Mouse (Mus musculus) forebrain, embryonic 11.5 days (tissue): Measurements from ENCODE around the gene Siva1. TPM values are rescaled to one million over a fixed set of nuclear protein-coding genes. Genes with fewer than 3 reads are reported as not detected.

Source experiments
- ATAC-seq: fragments of 200-750 bp; cut with Nextera tagmentation; replicated peaks from 2 replicates; pipeline ENCODE4 v1.8.0; 2017; ENCODE audit warnings: moderate TSS enrichment; ENCODE audit not compliant: low FRiP score
- DNase-seq: peaks from one replicate; pipeline ENCODE4 v3.0.0-alpha.2; 2017; ENCODE audit warnings: low spot score
- H3K27ac ChIP-seq: fragments of 300-500 bp; sonication (generic); 2 replicates; pipeline ENCODE4 v1.5.1; 2014; ENCODE audit warnings: low read depth, low read length
- H3K27me3 ChIP-seq: fragments of 300-500 bp; sonication (generic); 2 replicates; pipeline ENCODE4 v1.6.1; 2014; ENCODE audit warnings: mild to moderate bottlenecking, low read length, mixed read lengths; ENCODE audit not compliant: control insufficient read depth, insufficient read depth
- H3K36me3 ChIP-seq: fragments of 300-500 bp; sonication (generic); 2 replicates; pipeline ENCODE4 v1.6.1; 2014; ENCODE audit warnings: mild to moderate bottlenecking, low read length, moderate library complexity, mixed read lengths; ENCODE audit not compliant: control insufficient read depth, insufficient read depth
- H3K4me1 ChIP-seq: fragments of 300-500 bp; sonication (generic); replicated peaks from 2 replicates; pipeline ENCODE4 v1.6.1; 2014; ENCODE audit warnings: low read length, mixed read lengths; ENCODE audit not compliant: control insufficient read depth, insufficient read depth
- H3K4me2 ChIP-seq: fragments of 300-500 bp; sonication (generic); 2 replicates; pipeline ENCODE4 v1.6.1; 2014; ENCODE audit warnings: low read depth, mild to moderate bottlenecking, low read length, moderate library complexity, mixed read lengths; ENCODE audit not compliant: severe bottlenecking
- H3K4me3 ChIP-seq: fragments of 300-500 bp; sonication (generic); 2 replicates; pipeline ENCODE4 v1.5.1; 2014; ENCODE audit warnings: low read depth, low read length
- H3K9ac ChIP-seq: fragments of 300-500 bp; sonication (generic); 2 replicates; pipeline ENCODE4 v1.6.1; 2014; ENCODE audit warnings: low read length
- H3K9me3 ChIP-seq: fragments of 300-500 bp; sonication (generic); 2 replicates; pipeline ENCODE4 v1.6.1; 2016; ENCODE audit warnings: low read length, mixed read lengths; ENCODE audit not compliant: control insufficient read depth
- WGBS: fragments of 180-500 bp; shearing (Covaris S2); extraction: QIAGEN DNeasy Blood & Tissue Kit; methylation state at CpG from one replicate; pipeline ENCODE4 v1.1.7; 2014; 5-methylcytosine and 5-hydroxymethylcytosine counted together
- polyA plus RNA-seq: library from polyadenylated mRNA; unstranded; fragments of >200 nt; fragmentation: Nextera tagmentation; extraction: Ambion mirVana; gene quantifications from 2 replicates; pipeline ENCODE4 v1.2.1, GENCODE M21; 2014

The Siva1 gene
- polyA plus RNA-seq, 1 experiment from 2014 or later: 227 TPM

DNA sequence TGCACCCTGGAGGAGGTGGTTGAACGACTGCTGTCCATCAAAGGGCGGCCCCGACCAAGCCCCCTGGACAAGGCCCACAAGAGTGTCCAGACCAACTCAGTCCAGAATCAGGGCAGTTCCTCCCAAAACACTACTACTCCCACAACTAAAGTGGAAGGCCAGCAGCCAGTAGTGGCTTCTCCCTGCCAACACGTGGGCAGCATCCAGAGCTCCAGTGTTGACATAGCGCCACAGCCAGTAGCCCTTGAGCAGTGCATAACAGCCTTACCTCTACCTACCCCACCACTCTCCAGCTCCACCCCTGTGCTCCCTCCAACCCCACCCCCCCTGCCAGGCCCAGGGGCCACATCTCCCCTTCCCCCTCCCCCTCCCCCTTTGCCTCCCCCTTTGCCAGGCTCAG lies 40.5 kb upstream of the Siva1 start:
- no peaks in the 10 kb centered on the region for H3K4me1 ChIP-seq
- DNase-seq (no peak), ATAC-seq (no peak)
- no peaks in the 10 kb centered on the region for H3K36me3 ChIP-seq
- no peak overlapping the region for H3K27ac ChIP-seq
- H3K4me2 ChIP-seq: no peak overlapping the region
- H3K9me3 ChIP-seq: no peaks in the 10 kb centered on the region
- H3K4me3 ChIP-seq: no peak overlapping the region
- no peaks in the 10 kb centered on the region for H3K27me3 ChIP-seq
- no peak overlapping the region for H3K9ac ChIP-seq
- 82% methylated on average over 5 of the region's 5 CpGs for WGBS

DNA sequence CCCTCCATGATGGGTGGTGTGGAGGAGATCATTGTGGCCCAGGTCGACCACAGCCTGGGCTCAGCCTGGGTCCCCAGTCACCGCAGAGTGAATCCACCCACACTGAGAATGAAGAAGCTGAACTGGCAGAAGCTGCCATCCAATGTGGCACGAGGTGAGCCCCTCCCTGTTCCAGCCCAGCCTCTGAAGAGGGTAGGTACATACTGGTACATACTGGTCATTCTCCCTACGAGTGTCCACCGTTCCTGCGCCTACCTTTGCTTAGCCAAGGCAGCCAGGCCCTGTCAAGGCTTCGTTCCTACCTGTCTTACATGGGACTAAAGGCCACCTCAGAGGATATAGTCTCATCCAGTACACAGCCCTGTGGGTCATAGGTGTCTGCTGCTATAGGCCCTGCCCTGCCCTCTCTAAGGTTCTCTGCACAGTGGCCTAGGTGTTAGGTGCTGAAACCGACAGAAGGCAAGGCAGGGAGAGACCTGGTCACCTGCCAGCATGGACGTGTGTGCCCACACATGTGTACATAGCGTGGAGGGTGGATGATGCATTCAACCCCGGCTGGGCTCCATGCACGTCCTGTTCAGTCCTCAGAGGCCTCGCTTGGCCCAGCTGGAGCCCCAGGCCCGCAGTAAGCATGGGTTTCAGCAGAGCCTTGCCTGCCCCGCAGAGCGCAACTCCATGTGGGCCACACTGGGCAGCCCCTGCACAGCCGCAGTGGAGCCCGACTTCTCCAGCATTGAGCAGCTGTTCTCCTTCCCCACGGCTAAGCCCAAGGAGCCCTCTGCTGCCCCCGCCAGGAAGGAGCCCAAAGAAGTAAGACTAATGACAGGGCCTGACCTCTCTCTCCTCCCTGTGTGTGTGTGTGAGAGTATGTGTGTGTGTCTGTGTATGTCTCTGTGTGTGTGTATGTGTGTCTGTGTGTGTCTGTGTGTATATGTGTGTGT lies 39.5 kb upstream of the Siva1 start:
- H3K27ac ChIP-seq: no peak overlapping the region
- ATAC-seq (peak; percentile 61), DNase-seq (peak; percentile 72)
- H3K9ac ChIP-seq: no peak overlapping the region
- no peaks in the 10 kb centered on the region for H3K27me3 ChIP-seq
- no peak overlapping the region for H3K4me3 ChIP-seq
- H3K4me1 ChIP-seq: no peaks in the 10 kb centered on the region
- 65% methylated on average over 20 of the region's 20 CpGs for WGBS
- no peak overlapping the region for H3K4me2 ChIP-seq
- no peaks in the 10 kb centered on the region for H3K36me3 ChIP-seq
- no peaks in the 10 kb centered on the region for H3K9me3 ChIP-seq

DNA sequence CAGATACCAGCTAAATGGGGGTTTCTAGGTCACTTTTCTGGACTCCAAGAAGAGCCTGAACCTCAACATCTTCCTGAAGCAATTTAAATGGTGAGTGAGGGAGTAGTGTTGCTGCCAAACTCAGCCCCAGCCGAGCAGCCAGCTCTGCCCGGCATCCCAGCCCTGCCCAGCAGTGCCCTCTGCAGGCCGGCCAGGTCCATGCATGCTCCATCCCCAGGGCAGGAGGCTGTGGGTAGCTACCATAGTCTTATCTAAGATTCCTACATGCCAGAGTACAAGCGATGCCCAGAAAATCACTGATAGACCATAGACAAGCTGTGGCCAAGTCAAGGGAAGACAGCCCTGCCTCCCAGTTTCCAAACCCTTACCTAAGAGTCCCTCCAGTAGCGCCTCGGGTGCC lies 38.7 kb upstream of the Siva1 start:
- Histone ChIP-seq H3K9ac (no peak overlapping the region), H3K36me3 (no peaks in the 10 kb centered on the region), H3K27me3 (no peaks in the 10 kb centered on the region), H3K4me1 (no peaks in the 10 kb centered on the region), H3K4me2 (no peak overlapping the region), H3K27ac (no peak overlapping the region), H3K4me3 (no peak overlapping the region), H3K9me3 (no peaks in the 10 kb centered on the region)
- WGBS: 49% methylated on average over 6 of the region's 6 CpGs
- DNase-seq (peak; percentile 87), ATAC-seq (peak; percentile 62; the same call in 1 of the 2 replicates)

- Histone ChIP-seq H3K27ac (no peak overlapping the region), H3K27me3 (no peaks in the 10 kb centered on the region), H3K4me1 (no peaks in the 10 kb centered on the region), H3K4me2 (no peak overlapping the region), H3K9ac (no peak overlapping the region), H3K4me3 (no peak overlapping the region), H3K36me3 (no peaks in the 10 kb centered on the region), H3K9me3 (no peaks in the 10 kb centered on the region)
- WGBS: 80% methylated on average over 6 of the region's 6 CpGs
- ATAC-seq (no peak), DNase-seq (no peak)
Observed at GRCm38 (mm10) chr12:112606998-112607397, 37.5 kb upstream of the Siva1 start.

DNA sequence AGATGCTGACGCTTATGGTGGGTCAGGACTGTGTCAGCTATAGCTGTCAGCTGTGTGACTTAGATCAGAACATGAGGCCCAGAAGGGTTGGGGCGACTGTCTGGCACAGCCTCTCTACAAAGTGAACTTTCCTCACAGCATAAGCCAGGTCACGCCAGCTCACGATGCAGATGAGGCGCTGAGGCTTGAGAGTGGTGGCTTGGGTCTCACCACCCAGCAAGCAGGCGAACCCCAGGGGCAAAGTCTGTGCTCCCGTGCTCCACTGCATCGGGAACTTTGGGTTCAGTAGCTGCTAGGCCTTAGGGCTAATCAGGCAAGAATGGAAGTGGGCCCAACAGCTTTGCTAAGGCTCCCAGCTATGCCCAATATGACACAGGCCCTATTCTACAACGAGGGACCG lies 35.4 kb upstream of the Siva1 start:
- Histone ChIP-seq H3K4me2 (no peak overlapping the region), H3K9me3 (no peaks in the 10 kb centered on the region), H3K9ac (no peak overlapping the region), H3K27me3 (no peaks in the 10 kb centered on the region), H3K36me3 (no peaks in the 10 kb centered on the region), H3K27ac (no peak overlapping the region), H3K4me3 (no peak overlapping the region), H3K4me1 (no peaks in the 10 kb centered on the region)
- ATAC-seq (no peak), DNase-seq (no peak)
- WGBS: 90% methylated on average over 10 of the region's 10 CpGs

GRCm38 (mm10) chr12:112616668-112617067 lies 27.8 kb upstream of the Siva1 start:
- WGBS: 66% methylated on average over 9 of the region's 9 CpGs

DNA sequence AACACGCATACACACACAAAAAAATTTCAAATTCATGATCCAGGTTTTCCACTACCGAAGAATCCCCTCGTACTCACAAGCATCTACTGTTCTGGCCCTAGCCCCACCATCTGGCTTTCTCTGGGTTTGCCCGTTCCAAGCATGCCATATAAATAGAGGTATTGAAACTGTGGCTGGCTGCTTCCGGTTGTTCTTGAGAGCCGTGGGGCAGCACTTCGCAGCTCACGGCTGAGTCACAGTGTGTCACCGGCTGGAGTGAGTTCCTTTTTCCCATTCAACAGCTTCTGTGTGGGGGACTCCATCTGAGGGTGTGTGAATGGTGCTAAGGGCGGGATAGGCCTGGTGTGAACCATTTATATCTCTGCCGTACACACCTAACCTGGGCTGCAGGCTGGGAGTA lies 27.3 kb upstream of the Siva1 start:
- H3K27ac ChIP-seq: no peak overlapping the region
- H3K4me3 ChIP-seq: no peak overlapping the region
- 92% methylated on average over 11 of the region's 11 CpGs for WGBS
- H3K36me3 ChIP-seq: no peaks in the 10 kb centered on the region
- no peak for ATAC-seq
- peaks cover 12% of the 10 kb centered on the region; the same call in 1 of the 2 replicates for H3K4me1 ChIP-seq
- no peak overlapping the region for H3K9ac ChIP-seq
- no peak for DNase-seq
- no peak overlapping the region for H3K4me2 ChIP-seq
- H3K9me3 ChIP-seq: no peaks in the 10 kb centered on the region
- H3K27me3 ChIP-seq: peaks cover 16% of the 10 kb centered on the region

More at GRCm38 (mm10) chr12:112616668-112617067, 27.8 kb upstream of the Siva1 start:
- Histone ChIP-seq H3K36me3 (no peaks in the 10 kb centered on the region), H3K9ac (no peak overlapping the region), H3K4me1 (peaks cover 12% of the 10 kb centered on the region; the same call in 1 of the 2 replicates), H3K27me3 (peaks cover 16% of the 10 kb centered on the region), H3K4me2 (no peak overlapping the region), H3K9me3 (no peaks in the 10 kb centered on the region), H3K4me3 (no peak overlapping the region), H3K27ac (no peak overlapping the region)
- no peak for DNase-seq
- ATAC-seq: no peak

- H3K9ac ChIP-seq: no peak overlapping the region
- H3K27ac ChIP-seq: no peak overlapping the region
- no peaks in the 10 kb centered on the region for H3K36me3 ChIP-seq
- peaks cover 12% of the 10 kb centered on the region; the same call in 1 of the 2 replicates for H3K4me1 ChIP-seq
- ATAC-seq (peak; percentile 73), DNase-seq (peak; percentile 80)
- no peak overlapping the region for H3K4me3 ChIP-seq
- peaks cover 16% of the 10 kb centered on the region for H3K27me3 ChIP-seq
- no peaks in the 10 kb centered on the region for H3K9me3 ChIP-seq
- WGBS: 15% methylated on average over 8 of the region's 8 CpGs
- H3K4me2 ChIP-seq: no peak overlapping the region
Observed at GRCm38 (mm10) chr12:112617898-112618380, 26.5 kb upstream of the Siva1 start.
